Mouse (Mus musculus) ovary, adult 10 weeks (tissue): ENCODE measurements around the gene Map1s. TPM values are rescaled to one million over a fixed set of nuclear protein-coding genes. Genes with fewer than 3 reads are reported as not detected.

Source experiments
- polyA plus RNA-seq: library from polyadenylated mRNA; stranded (reverse); fragments of 350-450 nt; fragmentation: Illumina TruSeq; extraction: RNeasy Lipid Tissue Mini Kit (QIAGEN cat#74804); gene quantifications from one replicate; pipeline ENCODE4 v1.2.3, GENCODE M21; 2014

The Map1s gene
- polyA plus RNA-seq = 2.4 TPM

DNA sequence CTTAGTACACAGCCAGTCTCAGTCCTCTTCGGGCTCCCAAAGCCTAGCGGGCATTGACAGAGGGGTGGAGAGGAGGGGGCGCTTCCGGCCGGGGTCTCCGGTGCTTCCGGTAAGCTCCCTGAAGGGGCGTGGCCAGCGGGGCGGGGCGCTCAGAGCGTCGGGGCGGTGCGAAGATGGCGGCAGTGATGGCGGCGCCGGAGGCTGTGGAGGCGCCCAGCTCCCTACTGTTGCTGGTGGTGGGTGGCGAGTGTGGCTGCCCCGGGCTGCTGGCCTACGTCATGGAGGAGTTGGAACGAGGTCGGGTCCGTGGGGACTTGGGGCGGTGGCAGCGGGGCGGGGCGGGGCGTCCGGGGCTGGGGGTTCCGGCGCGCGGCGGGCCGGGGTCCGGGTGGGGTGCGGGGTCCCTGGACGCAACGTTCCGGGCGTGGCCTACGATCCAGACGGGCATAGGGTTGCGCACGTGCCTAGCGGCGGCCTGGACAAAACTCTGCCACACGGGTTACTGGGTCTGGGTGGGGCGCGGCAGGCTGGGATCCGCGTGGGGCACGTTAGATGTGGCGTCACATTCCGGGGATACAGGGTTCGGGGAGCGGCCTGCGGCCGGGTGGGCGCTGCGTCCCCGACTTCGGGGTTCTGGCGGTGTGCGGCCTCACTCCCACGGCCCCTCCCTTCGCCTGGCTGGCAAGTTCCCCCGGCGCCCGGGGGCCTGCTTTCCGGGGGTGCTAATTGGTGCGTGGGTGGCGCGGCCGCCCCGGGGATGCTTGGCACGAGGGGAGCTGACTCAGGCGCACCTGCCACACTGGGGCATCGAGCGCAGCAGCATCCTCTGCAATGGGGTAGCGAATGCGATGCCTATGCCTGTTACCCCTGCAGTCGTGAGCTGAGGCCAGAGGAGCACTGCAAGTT, at the start of gene Map1s:
TSS of gene Map1s (plus strand) at position 102 of the 906 bp plus-strand sequence.

DNA sequence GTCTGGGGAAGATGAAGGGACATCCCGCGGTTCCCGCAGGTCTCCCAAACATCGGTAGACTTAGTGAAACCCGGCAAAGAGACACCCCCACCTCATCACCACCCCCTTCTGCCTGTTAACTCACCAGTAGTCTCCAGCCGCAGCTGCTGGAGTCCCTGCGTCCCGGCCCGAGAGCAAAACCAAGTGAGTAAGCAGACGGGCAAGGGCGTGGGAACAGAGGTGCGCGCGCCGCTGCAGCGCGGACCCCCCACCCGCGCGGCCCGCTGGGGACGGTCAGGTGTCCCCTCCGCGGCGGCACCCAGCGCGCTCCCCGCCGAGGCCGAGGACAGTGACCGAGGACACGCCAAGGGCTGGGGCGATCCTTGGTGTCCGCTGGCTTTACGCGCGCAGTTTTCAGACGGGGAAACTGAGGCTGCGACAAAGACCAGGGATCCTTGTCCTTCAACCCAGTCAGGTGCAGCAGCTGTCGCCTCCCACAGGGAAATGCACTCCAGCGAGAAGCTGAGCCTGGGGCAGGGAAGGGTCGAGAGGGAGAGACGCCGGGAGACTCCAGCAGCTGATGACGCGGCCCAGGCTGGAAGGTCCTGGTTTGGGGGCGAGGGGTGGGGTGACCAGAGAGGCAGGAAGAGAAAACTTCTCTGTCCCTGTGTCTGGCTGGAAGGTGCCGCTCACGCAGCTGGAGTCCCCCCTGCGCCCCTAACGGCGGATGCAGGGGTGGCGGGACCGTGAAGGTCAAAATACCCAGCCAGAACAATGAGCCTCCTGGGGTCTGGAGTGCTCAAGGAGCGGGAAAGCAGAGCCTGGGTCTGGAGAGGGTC, 42.7 kb upstream of the Map1s start, which contains the start of gene Kcnn1:
TSS of gene Kcnn1 (minus strand) at position 435 of the 818 bp plus-strand sequence.

DNA sequence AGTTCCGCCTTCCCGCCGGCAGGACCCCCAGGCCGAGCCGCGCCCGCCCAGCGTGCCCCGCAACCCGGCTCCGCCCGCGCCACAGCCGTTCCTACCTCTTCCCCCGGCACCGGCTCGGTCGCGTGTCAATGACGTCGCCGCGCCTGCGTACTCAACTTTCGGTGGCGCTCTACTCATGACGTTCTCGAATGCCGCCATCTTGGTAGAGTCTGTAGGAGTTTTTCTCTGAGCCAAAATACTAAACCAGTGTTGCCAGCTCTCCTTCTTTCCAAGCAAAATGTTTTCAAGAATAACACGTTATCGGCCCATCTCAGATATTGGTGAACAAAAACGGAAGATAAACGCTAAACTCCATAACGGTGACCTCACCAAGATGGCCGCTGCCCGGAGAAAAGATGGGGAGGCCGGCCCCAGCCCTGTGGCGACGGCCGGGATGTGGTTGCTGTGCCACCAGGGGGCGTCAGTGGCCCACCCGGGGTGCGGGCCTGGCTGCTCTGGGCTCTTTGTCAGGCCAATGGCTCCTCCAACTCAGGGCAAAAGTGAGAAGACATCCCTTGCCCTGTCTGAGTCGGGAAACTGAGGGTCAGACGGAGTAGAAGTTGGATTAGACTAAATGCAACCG, 32.3 kb upstream of the Map1s start, which contains the start of gene Ccdc124:
TSS of gene Ccdc124 (minus strand) at position 572 of the 622 bp plus-strand sequence.

DNA sequence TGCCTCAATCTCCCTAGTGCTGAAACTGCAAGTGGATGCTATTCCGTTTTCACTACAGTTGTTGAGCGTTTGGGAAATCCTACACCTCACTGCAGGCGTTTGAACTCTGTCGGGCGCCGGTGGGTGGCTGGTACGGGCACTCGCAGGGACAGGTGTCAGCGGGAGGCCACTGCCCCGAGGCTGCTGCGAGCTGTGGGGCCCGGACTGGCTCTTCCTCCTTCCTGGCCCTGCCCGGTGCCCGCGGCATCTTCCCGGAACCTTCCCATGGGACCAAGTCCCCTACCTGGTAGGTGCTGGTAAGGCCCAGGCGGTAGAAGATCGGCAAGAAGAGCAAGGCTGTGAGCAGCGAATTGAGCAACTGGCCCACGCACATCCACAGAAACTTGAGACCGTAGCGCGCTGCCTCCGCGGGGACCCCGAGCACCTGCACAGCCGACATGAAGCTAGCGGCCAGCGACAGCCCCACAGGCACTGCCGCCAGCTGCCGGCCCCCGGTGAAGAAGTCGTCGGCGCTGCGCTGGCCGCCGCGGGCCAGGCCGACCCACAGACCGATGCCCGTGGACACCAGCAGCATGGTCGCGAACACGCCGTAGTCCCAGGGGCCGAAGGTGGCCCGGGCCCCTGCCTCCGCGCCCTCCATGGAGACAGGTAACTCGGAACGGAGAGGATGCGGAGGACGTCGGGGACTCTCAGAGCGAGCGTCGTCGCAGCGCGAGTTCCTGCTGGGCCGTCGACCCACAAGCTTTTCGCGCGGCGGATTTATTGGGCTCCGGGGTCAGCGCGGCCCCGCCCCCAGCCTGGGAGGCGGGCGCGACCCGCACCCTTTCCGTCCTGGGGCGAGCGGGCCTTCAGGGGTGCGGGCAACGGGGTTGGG, 13.5 kb upstream of the Map1s start, which contains the start of gene Slc5a5:
TSS of gene Slc5a5 (minus strand) at position 736 of the 874 bp plus-strand sequence.

DNA sequence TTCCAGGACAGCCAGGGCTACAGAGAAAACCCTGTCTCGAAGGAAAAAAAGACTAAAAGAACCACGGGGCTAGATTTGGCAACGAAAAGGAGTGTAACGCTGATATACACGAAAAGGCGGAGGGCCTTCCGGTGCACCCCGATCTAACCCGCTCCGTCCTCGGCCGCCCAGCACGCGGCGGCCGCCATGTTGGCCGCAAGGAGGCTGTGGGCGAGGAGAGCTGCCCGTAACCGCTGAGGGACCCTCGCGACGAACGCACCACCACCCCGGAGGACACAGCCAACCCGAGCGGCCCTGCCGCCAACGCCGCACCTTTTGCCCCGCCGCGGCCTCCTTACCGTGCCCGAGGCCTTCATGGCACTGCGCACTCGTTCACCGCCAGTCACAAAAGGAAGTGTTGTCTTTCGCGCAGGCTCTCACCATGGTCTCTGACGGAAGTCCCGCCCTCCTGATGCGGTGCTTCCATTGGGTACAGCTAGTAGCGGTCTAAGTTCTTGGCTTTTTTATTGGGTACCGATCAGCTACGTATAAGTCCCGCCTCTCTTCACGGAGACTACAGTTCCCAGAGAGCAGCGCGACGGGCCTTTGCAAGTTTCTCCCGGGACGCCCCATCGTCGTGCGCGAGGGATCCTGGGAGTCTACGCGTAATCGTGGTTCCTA, 8.6 kb upstream of the Map1s start, which contains the start of gene Rpl18a:
TSS of gene Rpl18a (minus strand) at position 392 of the 660 bp plus-strand sequence.

Other genes starting within 250 kb of the Map1s start
- 17.5 TPM for gene Pgpep1, start 245.5 kb upstream of the Map1s start, polyA plus RNA-seq
- gene Lsm4, start 232.7 kb upstream of the Map1s start, polyA plus RNA-seq = not detected
- gene Jund, start 207.0 kb upstream of the Map1s start, polyA plus RNA-seq = 20.4 TPM
- not detected for gene Iqcn, start 202.5 kb upstream of the Map1s start, polyA plus RNA-seq
- gene Gm3336, start 187.4 kb upstream of the Map1s start, polyA plus RNA-seq = not detected
- gene Pde4c, start 182.2 kb upstream of the Map1s start, polyA plus RNA-seq = not detected
- gene Rab3a, start 151.3 kb upstream of the Map1s start, polyA plus RNA-seq = 2.5 TPM
- gene Mpv17l2, start 145.0 kb upstream of the Map1s start, polyA plus RNA-seq = not detected
- gene Pik3r2, start 129.2 kb upstream of the Map1s start, polyA plus RNA-seq = 1.7 TPM
- gene Mast3, start 100.9 kb upstream of the Map1s start, polyA plus RNA-seq = 2.1 TPM
- not detected for gene Il12rb1, start 97.5 kb upstream of the Map1s start, polyA plus RNA-seq
- 1.1 TPM for gene Arrdc2, start 66.2 kb upstream of the Map1s start, polyA plus RNA-seq
- gene Kcnn1, start 42.7 kb upstream of the Map1s start, polyA plus RNA-seq = 0.26 TPM
- not detected for gene Ccdc124, start 32.0 kb upstream of the Map1s start, polyA plus RNA-seq
- not detected for gene Slc5a5, start 13.2 kb upstream of the Map1s start, polyA plus RNA-seq
- 39.0 TPM for gene Rpl18a, start 8.5 kb upstream of the Map1s start, polyA plus RNA-seq